Mouse (Mus musculus) hindbrain, embryonic 10.5 days (tissue): Measurements from ENCODE around the gene Pip5kl1. TPM values are rescaled to one million over a fixed set of nuclear protein-coding genes. Genes with fewer than 3 reads are reported as not detected.
A peak's percentile ranks its signal among the peaks of the same experiment; 100 is the strongest.

Experiments
- DNase-seq: peaks from one replicate; pipeline ENCODE4 v3.0.0-alpha.2; 2017; ENCODE audit warnings: low spot score
- H3K27ac ChIP-seq: fragments of 300-500 bp; sonication (generic); 2 replicates; pipeline ENCODE4 v1.5.1; 2016; ENCODE audit warnings: mild to moderate bottlenecking, moderate library complexity
- H3K27me3 ChIP-seq: fragments of 300-500 bp; sonication (generic); 2 replicates; pipeline ENCODE4 v1.6.1; 2016; ENCODE audit warnings: mild to moderate bottlenecking; ENCODE audit not compliant: poor library complexity, insufficient read depth, severe bottlenecking
- H3K36me3 ChIP-seq: fragments of 300-500 bp; sonication (generic); 2 replicates; pipeline ENCODE4 v1.6.1; 2016; ENCODE audit warnings: mild to moderate bottlenecking, moderate library complexity
- H3K4me1 ChIP-seq: fragments of 300-500 bp; sonication (generic); replicated peaks from 2 replicates; pipeline ENCODE4 v1.6.1; 2016; ENCODE audit warnings: mild to moderate bottlenecking
- H3K4me3 ChIP-seq: fragments of 300-500 bp; sonication (generic); 2 replicates; pipeline ENCODE4 v1.5.1; 2016; ENCODE audit warnings: mild to moderate bottlenecking, moderate library complexity
- H3K9me3 ChIP-seq: fragments of 300-500 bp; sonication (generic); 2 replicates; pipeline ENCODE4 v1.6.1; 2016; ENCODE audit warnings: mild to moderate bottlenecking, moderate library complexity
- WGBS: fragments of 180-500 bp; shearing (Covaris S2); methylation state at CpG from one replicate; pipeline ENCODE4 v1.1.7; 2016; 5-methylcytosine and 5-hydroxymethylcytosine counted together
- polyA plus RNA-seq: library from polyadenylated mRNA; unstranded; fragments of >200 nt; fragmentation: Nextera tagmentation; extraction: Ambion mirVana; gene quantifications from 2 replicates; pipeline ENCODE4 v1.2.1, GENCODE M21; 2016

The Pip5kl1 gene
- polyA plus RNA-seq, 1 experiment from 2014 or later = 2.5 TPM

GRCm38 (mm10) chr2:32578146-32579046 lies 3.8 kb downstream of the Pip5kl1 start:
- Histone ChIP-seq H3K4me3 (no peak overlapping the region), H3K36me3 (no peaks in the 10 kb centered on the region), H3K4me1 (peaks cover 29% of the 10 kb centered on the region), H3K27me3 (peaks cover 74% of the 10 kb centered on the region), H3K27ac (no peak overlapping the region), H3K9me3 (no peaks in the 10 kb centered on the region)
- 40% methylated on average over 26 of the region's 30 CpGs for WGBS
- DNase-seq = no peak

GRCm38 (mm10) chr2:32581450-32582095 lies 7.0 kb downstream of the Pip5kl1 start:
- Histone ChIP-seq H3K27ac (no peak overlapping the region), H3K27me3 (peaks cover 70% of the 10 kb centered on the region), H3K9me3 (no peaks in the 10 kb centered on the region), H3K4me3 (peak overlapping the region; percentile 44), H3K4me1 (peaks cover 20% of the 10 kb centered on the region), H3K36me3 (no peaks in the 10 kb centered on the region)
- peak; percentile 58 for DNase-seq
- 30% methylated on average over 19 of the region's 19 CpGs for WGBS

- peaks cover 62% of the 10 kb centered on the region for H3K27me3 ChIP-seq
- no peaks in the 10 kb centered on the region for H3K9me3 ChIP-seq
- no peaks in the 10 kb centered on the region for H3K36me3 ChIP-seq
- DNase-seq = peak; percentile 85
- H3K4me3 ChIP-seq = peak overlapping the region; percentile 46
- 14% methylated on average over 37 of the region's 37 CpGs for WGBS
- H3K4me1 ChIP-seq = peaks cover 36% of the 10 kb centered on the region
- peak overlapping the region; percentile 50 for H3K27ac ChIP-seq
Measured at GRCm38 (mm10) chr2:32582830-32583799, 8.5 kb downstream of the Pip5kl1 start.

- no peak for DNase-seq
- Histone ChIP-seq H3K27me3 (peaks cover 47% of the 10 kb centered on the region), H3K36me3 (no peaks in the 10 kb centered on the region), H3K4me3 (no peak overlapping the region), H3K4me1 (peaks cover 49% of the 10 kb centered on the region), H3K9me3 (no peaks in the 10 kb centered on the region), H3K27ac (no peak overlapping the region)
- 84% methylated on average over 7 of the region's 7 CpGs for WGBS
Measured at GRCm38 (mm10) chr2:32585149-32585714, 10.6 kb downstream of the Pip5kl1 start.

GRCm38 (mm10) chr2:32586871-32587351 lies 12.3 kb downstream of the Pip5kl1 start, which contains the start of gene St6galnac4:
Gene St6galnac4, plus strand, starts transcription at chr2:32587095.
- Histone ChIP-seq H3K9me3 (no peaks in the 10 kb centered on the region), H3K27ac (peak within 1 kb of the TSS; percentile 84), H3K4me3 (peak within 1 kb of the TSS; percentile 63), H3K36me3 (no peaks in the 10 kb centered on the region), H3K4me1 (peaks cover 51% of the 10 kb centered on the region), H3K27me3 (peaks cover 32% of the 10 kb centered on the region)
- under 1% methylated on average over 38 of the region's 38 CpGs for WGBS
- peak; percentile 95 for DNase-seq

GRCm38 (mm10) chr2:32587731-32588321 lies 13.2 kb downstream of the Pip5kl1 start:
- no peaks in the 10 kb centered on the region for H3K9me3 ChIP-seq
- H3K36me3 ChIP-seq = no peaks in the 10 kb centered on the region
- DNase-seq = no peak
- H3K27ac ChIP-seq = peak overlapping the region; percentile 84; the same call in 1 of the 2 replicates
- H3K4me1 ChIP-seq = peaks cover 49% of the 10 kb centered on the region
- WGBS = 53% methylated on average over 9 of the region's 9 CpGs
- peak overlapping the region; percentile 63 for H3K4me3 ChIP-seq
- peaks cover 23% of the 10 kb centered on the region for H3K27me3 ChIP-seq

GRCm38 (mm10) chr2:32589213-32589795 lies 14.7 kb downstream of the Pip5kl1 start:
- H3K27ac ChIP-seq = no peak overlapping the region
- no peak overlapping the region for H3K4me3 ChIP-seq
- no peaks in the 10 kb centered on the region for H3K9me3 ChIP-seq
- DNase-seq = no peak
- peaks cover 39% of the 10 kb centered on the region for H3K4me1 ChIP-seq
- WGBS = 66% methylated on average over 11 of the region's 11 CpGs
- H3K27me3 ChIP-seq = peaks cover 18% of the 10 kb centered on the region; the same call in 1 of the 2 replicates
- peaks cover 6% of the 10 kb centered on the region; the same call in 1 of the 2 replicates for H3K36me3 ChIP-seq

- WGBS = 74% methylated on average over 10 of the region's 10 CpGs
- peak overlapping the region; percentile 3; the same call in 1 of the 2 replicates for H3K27ac ChIP-seq
- H3K4me1 ChIP-seq = peaks cover 39% of the 10 kb centered on the region
- no peak overlapping the region for H3K4me3 ChIP-seq
- no peaks in the 10 kb centered on the region for H3K9me3 ChIP-seq
- H3K36me3 ChIP-seq = peaks cover 8% of the 10 kb centered on the region
- DNase-seq = no peak
- peaks cover 14% of the 10 kb centered on the region; the same call in 1 of the 2 replicates for H3K27me3 ChIP-seq
Measured at GRCm38 (mm10) chr2:32590224-32590623, 15.6 kb downstream of the Pip5kl1 start.

GRCm38 (mm10) chr2:32591249-32591648 lies 16.7 kb downstream of the Pip5kl1 start:
- Histone ChIP-seq H3K9me3 (no peaks in the 10 kb centered on the region), H3K27me3 (peaks cover 13% of the 10 kb centered on the region; the same call in 1 of the 2 replicates), H3K36me3 (peaks cover 13% of the 10 kb centered on the region), H3K4me3 (no peak overlapping the region), H3K27ac (no peak overlapping the region), H3K4me1 (peaks cover 39% of the 10 kb centered on the region)
- DNase-seq = no peak
- 81% methylated on average over 6 of the region's 6 CpGs for WGBS

GRCm38 (mm10) chr2:32596725-32597124 lies 22.1 kb downstream of the Pip5kl1 start:
- DNase-seq = no peak
- Histone ChIP-seq H3K36me3 (peaks cover 21% of the 10 kb centered on the region), H3K27me3 (no peaks in the 10 kb centered on the region), H3K9me3 (no peaks in the 10 kb centered on the region), H3K4me1 (peaks cover 6% of the 10 kb centered on the region), H3K4me3 (no peak overlapping the region), H3K27ac (no peak overlapping the region)
- WGBS = 91% methylated on average over 13 of the region's 13 CpGs

- 88% methylated on average over 5 of the region's 5 CpGs for WGBS
Measured at GRCm38 (mm10) chr2:32597248-32597647, 22.7 kb downstream of the Pip5kl1 start.

More at GRCm38 (mm10) chr2:32597248-32597647, 22.7 kb downstream of the Pip5kl1 start:
- H3K36me3 ChIP-seq = peaks cover 21% of the 10 kb centered on the region
- no peaks in the 10 kb centered on the region for H3K9me3 ChIP-seq
- H3K27ac ChIP-seq = 0 out of 2 replicates have a peak overlapping the region, but pooled peaks have one; percentile 13
- H3K27me3 ChIP-seq = no peaks in the 10 kb centered on the region
- peaks cover 12% of the 10 kb centered on the region for H3K4me1 ChIP-seq
- H3K4me3 ChIP-seq = no peak overlapping the region
- no peak for DNase-seq
